Mouse (Mus musculus): ENCODE measurements around the gene Zc3h12c. TPM values are rescaled to one million over a fixed set of nuclear protein-coding genes. Genes with fewer than 3 reads are reported as not detected.

Gene Zc3h12c
- polyA plus RNA-seq, 1 experiment from 2014 or later, result 6.9 TPM

- Histone ChIP-seq H3K4me1 (peaks cover 20% of the 10 kb centered on the region), H3K4me3 (no peak overlapping the region), H3K9me3 (replicated peaks) (peaks cover 6% of the 10 kb centered on the region; the same call in 1 of the 2 replicates), H3K27ac (replicated peaks) (no peak overlapping the region), H3K27me3 (ENCODE audit: low read depth, poor library complexity, severe bottlenecking) (no peaks in the 10 kb centered on the region), H3K36me3 (peaks cover 22% of the 10 kb centered on the region)
- WGBS, result 94% methylated on average over 1 of the region's 1 CpGs
- no peak for DNase-seq (ENCODE audit: low spot score)
Measured at GRCm38 (mm10) chr9:52158561-52158960, 9.8 kb downstream of the Zc3h12c start.

- no peak for DNase-seq (ENCODE audit: low spot score)
- 87% methylated on average over 4 of the region's 4 CpGs for WGBS
- H3K4me3 ChIP-seq, result no peak overlapping the region
- peaks cover 4% of the 10 kb centered on the region; the same call in 1 of the 2 replicates for H3K36me3 ChIP-seq
- no peaks in the 10 kb centered on the region for H3K27me3 ChIP-seq (ENCODE audit: low read depth, poor library complexity, severe bottlenecking)
- no peaks in the 10 kb centered on the region for H3K9me3 ChIP-seq (replicated peaks)
- no peak overlapping the region for H3K27ac ChIP-seq (replicated peaks)
- H3K4me1 ChIP-seq, result peaks cover 48% of the 10 kb centered on the region
Measured at GRCm38 (mm10) chr9:52155417-52155816, 13.0 kb downstream of the Zc3h12c start.

GRCm38 (mm10) chr9:52154253-52154652, 14.1 kb downstream of the Zc3h12c start:
- no peak for DNase-seq (ENCODE audit: low spot score)
- Histone ChIP-seq H3K36me3 (no peaks in the 10 kb centered on the region), H3K4me1 (peaks cover 55% of the 10 kb centered on the region)

GRCm38 (mm10) chr9:52152076-52152826, 16.1 kb downstream of the Zc3h12c start:
- Histone ChIP-seq H3K4me1 (peaks cover 75% of the 10 kb centered on the region), H3K4me3 (no peak overlapping the region), H3K27me3 (ENCODE audit: low read depth, poor library complexity, severe bottlenecking) (no peaks in the 10 kb centered on the region), H3K36me3 (no peaks in the 10 kb centered on the region), H3K27ac (replicated peaks) (peak overlapping the region; percentile 43; the same call in 1 of the 2 replicates), H3K9me3 (replicated peaks) (no peaks in the 10 kb centered on the region)
- 43% methylated on average over 6 of the region's 6 CpGs for WGBS
- no peak for DNase-seq (ENCODE audit: low spot score)

More at GRCm38 (mm10) chr9:52154253-52154652, 14.1 kb downstream of the Zc3h12c start:
- H3K27ac ChIP-seq (replicated peaks), result no peak overlapping the region
- 73% methylated on average over 7 of the region's 7 CpGs for WGBS
- H3K9me3 ChIP-seq (replicated peaks), result no peaks in the 10 kb centered on the region
- no peak overlapping the region for H3K4me3 ChIP-seq
- no peaks in the 10 kb centered on the region for H3K27me3 ChIP-seq (ENCODE audit: low read depth, poor library complexity, severe bottlenecking)

GRCm38 (mm10) chr9:52149768-52150167, 18.6 kb downstream of the Zc3h12c start:
- Histone ChIP-seq H3K27ac (replicated peaks) (peak overlapping the region; percentile 90), H3K9me3 (replicated peaks) (no peaks in the 10 kb centered on the region), H3K4me3 (peak overlapping the region; percentile 58), H3K27me3 (ENCODE audit: low read depth, poor library complexity, severe bottlenecking) (no peaks in the 10 kb centered on the region), H3K4me1 (peaks cover 90% of the 10 kb centered on the region), H3K36me3 (no peaks in the 10 kb centered on the region)
- DNase-seq (ENCODE audit: low spot score), result no peak
- WGBS, result 85% methylated on average over 6 of the region's 6 CpGs

GRCm38 (mm10) chr9:52149286-52149685, 19.1 kb downstream of the Zc3h12c start:
- H3K36me3 ChIP-seq, result peaks cover 4% of the 10 kb centered on the region
- WGBS, result 13% methylated on average over 4 of the region's 4 CpGs
- H3K27ac ChIP-seq (replicated peaks), result peak overlapping the region; percentile 90
- no peaks in the 10 kb centered on the region for H3K27me3 ChIP-seq (ENCODE audit: low read depth, poor library complexity, severe bottlenecking)
- peak; percentile 65 for DNase-seq (ENCODE audit: low spot score)
- peaks cover 91% of the 10 kb centered on the region for H3K4me1 ChIP-seq
- H3K4me3 ChIP-seq, result peak overlapping the region; percentile 58
- no peaks in the 10 kb centered on the region for H3K9me3 ChIP-seq (replicated peaks)

- Histone ChIP-seq H3K36me3 (peaks cover 8% of the 10 kb centered on the region), H3K4me1 (peaks cover 91% of the 10 kb centered on the region), H3K27ac (replicated peaks) (peak overlapping the region; percentile 90), H3K9me3 (replicated peaks) (no peaks in the 10 kb centered on the region), H3K4me3 (peak overlapping the region; percentile 58), H3K27me3 (ENCODE audit: low read depth, poor library complexity, severe bottlenecking) (no peaks in the 10 kb centered on the region)
- DNase-seq (ENCODE audit: low spot score), result no peak
- 46% methylated on average over 4 of the region's 4 CpGs for WGBS
Measured at GRCm38 (mm10) chr9:52148831-52149230, 19.5 kb downstream of the Zc3h12c start.

GRCm38 (mm10) chr9:52148311-52148710, 20.1 kb downstream of the Zc3h12c start:
- WGBS, result 32% methylated on average over 3 of the region's 3 CpGs
- peak overlapping the region; percentile 90 for H3K27ac ChIP-seq (replicated peaks)
- H3K4me3 ChIP-seq, result peak overlapping the region; percentile 58
- H3K27me3 ChIP-seq (ENCODE audit: low read depth, poor library complexity, severe bottlenecking), result no peaks in the 10 kb centered on the region
- no peaks in the 10 kb centered on the region for H3K9me3 ChIP-seq (replicated peaks)
- DNase-seq (ENCODE audit: low spot score), result no peak
- H3K4me1 ChIP-seq, result peaks cover 89% of the 10 kb centered on the region
- peaks cover 13% of the 10 kb centered on the region for H3K36me3 ChIP-seq

GRCm38 (mm10) chr9:52146241-52146640, 22.1 kb downstream of the Zc3h12c start:
- 19% methylated on average over 4 of the region's 4 CpGs for WGBS
- peaks cover 85% of the 10 kb centered on the region for H3K4me1 ChIP-seq
- peaks cover 32% of the 10 kb centered on the region for H3K36me3 ChIP-seq
- H3K27me3 ChIP-seq (ENCODE audit: low read depth, poor library complexity, severe bottlenecking), result no peaks in the 10 kb centered on the region
- peak overlapping the region; percentile 58 for H3K4me3 ChIP-seq
- H3K9me3 ChIP-seq (replicated peaks), result no peaks in the 10 kb centered on the region
- DNase-seq (ENCODE audit: low spot score), result peak; percentile 73
- H3K27ac ChIP-seq (replicated peaks), result peak overlapping the region; percentile 90

GRCm38 (mm10) chr9:52132771-52133170, 35.6 kb downstream of the Zc3h12c start:
- peaks cover 67% of the 10 kb centered on the region for H3K36me3 ChIP-seq
- WGBS, result 80% methylated on average over 2 of the region's 2 CpGs

GRCm38 (mm10) chr9:52130348-52130747, 38.0 kb downstream of the Zc3h12c start:
- DNase-seq (ENCODE audit: low spot score), result no peak
- WGBS, result 79% methylated on average over 4 of the region's 4 CpGs
- peaks cover 70% of the 10 kb centered on the region for H3K36me3 ChIP-seq
- no peaks in the 10 kb centered on the region for H3K27me3 ChIP-seq (ENCODE audit: low read depth, poor library complexity, severe bottlenecking)
- H3K9me3 ChIP-seq (replicated peaks), result no peaks in the 10 kb centered on the region
- no peak overlapping the region for H3K27ac ChIP-seq (replicated peaks)
- no peaks in the 10 kb centered on the region for H3K4me1 ChIP-seq
- no peak overlapping the region for H3K4me3 ChIP-seq

More at GRCm38 (mm10) chr9:52132771-52133170, 35.6 kb downstream of the Zc3h12c start:
- no peaks in the 10 kb centered on the region for H3K4me1 ChIP-seq
- no peaks in the 10 kb centered on the region for H3K27me3 ChIP-seq (ENCODE audit: low read depth, poor library complexity, severe bottlenecking)
- no peak overlapping the region for H3K4me3 ChIP-seq
- H3K27ac ChIP-seq (replicated peaks), result no peak overlapping the region
- H3K9me3 ChIP-seq (replicated peaks), result no peaks in the 10 kb centered on the region
- DNase-seq (ENCODE audit: low spot score), result no peak

- H3K9me3 ChIP-seq (replicated peaks), result no peaks in the 10 kb centered on the region
- H3K4me3 ChIP-seq, result no peak overlapping the region
- WGBS, result 98% methylated on average over 6 of the region's 6 CpGs
- DNase-seq (ENCODE audit: low spot score), result no peak
- peaks cover 78% of the 10 kb centered on the region for H3K36me3 ChIP-seq
- no peaks in the 10 kb centered on the region for H3K4me1 ChIP-seq
- H3K27ac ChIP-seq (replicated peaks), result no peak overlapping the region
- H3K27me3 ChIP-seq (ENCODE audit: low read depth, poor library complexity, severe bottlenecking), result no peaks in the 10 kb centered on the region
Measured at GRCm38 (mm10) chr9:52125225-52125624, 43.1 kb downstream of the Zc3h12c start.

GRCm38 (mm10) chr9:52119212-52119611, 49.2 kb downstream of the Zc3h12c start:
- H3K4me3 ChIP-seq, result no peak overlapping the region
- no peaks in the 10 kb centered on the region for H3K27me3 ChIP-seq (ENCODE audit: low read depth, poor library complexity, severe bottlenecking)
- DNase-seq (ENCODE audit: low spot score), result no peak
- no peaks in the 10 kb centered on the region for H3K9me3 ChIP-seq (replicated peaks)
- H3K36me3 ChIP-seq, result peaks cover 89% of the 10 kb centered on the region
- no peaks in the 10 kb centered on the region for H3K4me1 ChIP-seq
- no peak overlapping the region for H3K27ac ChIP-seq (replicated peaks)
- WGBS, result 93% methylated on average over 4 of the region's 4 CpGs
